Mouse (Mus musculus) cerebellum, postnatal 14 days (tissue): ENCODE results near the gene Kcnj3.
"Not testable (repeated sequence)": the region's sequence is repeated elsewhere in the genome, so short reads cannot be mapped to it uniquely, and the experiment has no call there.

Experiments
- DNase-seq, 2 experiments: peaks; one replicate each; pipeline ENCODE4 v3.0.0; 2021; ENCODE audit warnings: mixed read lengths in 2 of 2

Kcnj3 gene

DNA sequence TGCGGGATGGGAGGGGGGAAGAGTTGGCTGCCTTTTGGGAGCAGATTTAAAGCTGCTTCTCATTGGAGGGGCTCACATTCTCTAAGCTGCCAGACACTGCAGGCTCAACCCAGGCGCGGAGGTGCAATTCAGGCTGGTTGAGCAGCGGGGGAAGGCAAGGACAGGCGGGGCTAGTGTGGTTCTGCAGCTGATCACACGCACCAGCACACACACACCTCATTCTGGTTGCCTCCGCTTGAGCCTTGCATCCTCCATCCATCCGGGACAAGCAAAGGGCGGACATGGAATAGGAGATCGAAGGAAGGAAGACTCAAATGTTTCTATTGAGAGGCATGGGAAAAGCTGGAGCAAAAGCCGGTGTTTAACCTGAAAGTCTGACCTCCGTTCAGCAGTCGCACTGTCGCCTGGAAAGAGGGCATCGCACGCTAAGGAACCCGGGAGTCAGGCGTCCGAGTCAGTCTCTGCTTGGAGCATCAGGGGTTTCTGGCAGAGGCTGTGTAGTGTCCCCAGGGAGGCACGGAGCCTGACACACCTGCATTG is at the start of gene Kcnj3:
Gene Kcnj3, plus strand, starts transcription at position 250 of the 540 bp plus-strand sequence.
- peak; percentile 86 to 88 for DNase-seq

DNA sequence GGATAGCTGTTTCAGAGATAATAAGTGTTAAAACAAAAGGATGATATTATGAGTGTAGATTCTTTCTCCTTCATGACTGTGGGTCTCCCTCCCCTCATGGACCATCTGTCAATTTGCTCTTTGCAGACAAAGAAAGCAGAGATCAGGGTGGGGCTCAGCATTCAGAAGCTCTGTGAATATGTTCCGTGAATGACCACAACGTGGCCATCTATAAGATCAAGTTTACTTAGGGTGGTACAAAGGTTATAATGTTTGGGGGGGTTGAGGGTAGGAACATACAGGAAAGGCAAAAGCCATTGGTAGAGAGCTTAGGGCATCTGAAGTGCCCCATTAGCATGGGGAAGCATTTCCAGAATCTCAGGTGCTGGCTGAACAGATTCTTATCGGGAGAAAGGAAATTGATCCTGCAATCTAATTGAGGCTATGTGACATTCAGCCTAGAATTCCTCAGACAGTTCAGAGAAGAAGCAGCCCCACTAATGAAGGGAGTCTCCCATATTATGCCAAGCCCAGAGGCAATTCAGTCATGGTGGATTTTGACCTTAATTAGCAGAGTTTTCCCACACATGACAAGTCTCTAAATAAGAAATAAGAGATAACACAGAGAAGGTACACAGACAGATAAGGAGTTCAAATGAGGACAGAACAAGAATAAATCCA is 45.3 kb upstream of the Kcnj3 start:
- DNase-seq = no peak

DNA sequence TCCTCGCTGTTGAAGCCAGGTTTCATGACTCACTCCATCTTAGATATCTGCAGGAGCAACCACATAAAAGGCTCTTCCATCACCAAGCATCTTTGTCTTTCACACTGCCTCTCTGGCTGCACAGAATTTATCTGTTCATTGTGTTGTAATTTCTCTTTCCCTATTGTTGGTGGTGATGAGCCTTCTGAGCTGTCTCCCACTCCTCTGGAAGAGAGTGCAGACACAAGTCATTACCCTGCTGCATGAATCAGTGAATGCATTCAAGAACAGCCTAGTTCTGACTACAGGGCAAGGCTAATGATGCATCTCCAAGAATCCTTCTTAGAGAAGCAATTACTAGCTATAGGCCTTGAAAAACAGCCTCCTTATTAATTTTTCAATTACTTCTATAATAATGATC is 30.5 kb upstream of the Kcnj3 start:
- no peak for DNase-seq

DNA sequence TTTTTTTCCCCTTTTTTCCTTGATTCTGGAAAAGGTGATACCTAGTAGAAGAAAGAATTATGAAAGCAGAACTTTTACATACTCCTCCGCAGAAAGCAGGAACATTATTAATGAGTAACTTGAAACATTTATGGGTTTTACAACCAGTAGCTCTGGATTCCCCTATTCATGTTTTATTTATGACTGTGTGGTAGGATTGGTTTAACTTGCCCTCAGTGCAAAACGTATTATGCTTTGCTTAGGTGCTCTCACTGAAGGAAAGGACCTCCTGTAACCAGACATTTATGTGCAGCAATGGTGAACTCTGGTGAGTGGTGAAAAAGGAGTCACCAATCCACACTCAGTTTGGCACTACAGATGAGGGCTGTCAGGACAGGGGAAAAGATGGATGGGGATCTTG is 8.1 kb upstream of the Kcnj3 start:
- no peak for DNase-seq

DNA sequence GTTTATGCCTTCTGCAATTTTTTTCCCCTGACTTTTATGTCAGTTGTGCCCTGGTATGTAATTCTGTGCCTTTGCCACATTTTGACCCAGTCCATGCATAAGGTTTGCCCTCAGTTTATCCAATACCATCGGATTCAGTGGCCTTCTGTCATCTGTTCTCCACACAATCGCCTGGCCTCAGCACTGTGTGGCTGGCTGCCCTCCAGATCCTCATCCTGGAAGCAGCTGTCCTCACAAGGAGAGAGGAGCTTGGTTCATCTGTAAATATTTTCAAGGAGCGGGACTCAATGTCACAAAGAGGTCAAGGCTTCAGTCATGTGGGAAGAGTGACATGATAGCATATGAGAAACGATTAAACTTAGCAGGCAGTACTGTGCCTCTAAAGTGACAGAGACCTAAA is 3.7 kb upstream of the Kcnj3 start:
- DNase-seq = peak; percentile 83 to 84

DNA sequence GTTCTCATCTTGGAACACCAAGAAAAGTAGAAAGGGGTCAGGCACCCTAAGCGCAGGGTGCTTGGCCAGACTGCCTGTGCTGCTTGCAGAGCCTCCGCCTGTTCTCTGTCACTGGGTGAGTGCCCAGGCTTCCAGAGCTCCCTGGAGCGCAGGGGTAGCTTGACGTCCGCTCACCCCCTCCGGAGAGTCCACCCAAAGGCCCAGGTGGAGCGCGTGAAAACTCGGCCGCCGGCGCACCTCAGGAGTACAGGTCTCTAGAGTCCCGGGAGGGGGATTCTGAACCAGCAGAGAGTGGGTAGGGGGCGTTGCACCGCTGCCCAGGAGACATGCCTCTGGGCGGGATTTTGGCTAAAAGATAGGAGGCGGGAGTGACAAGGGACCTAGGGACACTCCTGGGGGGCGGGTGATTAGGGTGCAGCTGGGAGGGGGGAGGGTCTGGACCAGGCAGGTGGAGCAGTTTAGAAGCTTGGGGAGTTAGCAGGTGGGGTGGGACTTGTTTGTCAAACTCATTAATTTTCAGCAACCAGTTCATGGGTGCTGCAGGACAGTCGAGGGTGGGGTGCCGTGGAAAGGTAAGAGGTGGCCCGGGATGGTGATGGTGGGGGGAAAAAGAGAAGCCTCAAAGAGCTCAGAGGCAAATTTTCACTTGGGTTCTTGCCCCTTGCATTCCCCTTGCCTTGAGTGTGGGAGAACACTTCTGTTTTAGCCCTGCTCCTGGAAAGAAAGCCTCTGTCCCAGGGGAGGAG is 664 bp downstream of the Kcnj3 start:
- peak; percentile 62 to 67 for DNase-seq

DNA sequence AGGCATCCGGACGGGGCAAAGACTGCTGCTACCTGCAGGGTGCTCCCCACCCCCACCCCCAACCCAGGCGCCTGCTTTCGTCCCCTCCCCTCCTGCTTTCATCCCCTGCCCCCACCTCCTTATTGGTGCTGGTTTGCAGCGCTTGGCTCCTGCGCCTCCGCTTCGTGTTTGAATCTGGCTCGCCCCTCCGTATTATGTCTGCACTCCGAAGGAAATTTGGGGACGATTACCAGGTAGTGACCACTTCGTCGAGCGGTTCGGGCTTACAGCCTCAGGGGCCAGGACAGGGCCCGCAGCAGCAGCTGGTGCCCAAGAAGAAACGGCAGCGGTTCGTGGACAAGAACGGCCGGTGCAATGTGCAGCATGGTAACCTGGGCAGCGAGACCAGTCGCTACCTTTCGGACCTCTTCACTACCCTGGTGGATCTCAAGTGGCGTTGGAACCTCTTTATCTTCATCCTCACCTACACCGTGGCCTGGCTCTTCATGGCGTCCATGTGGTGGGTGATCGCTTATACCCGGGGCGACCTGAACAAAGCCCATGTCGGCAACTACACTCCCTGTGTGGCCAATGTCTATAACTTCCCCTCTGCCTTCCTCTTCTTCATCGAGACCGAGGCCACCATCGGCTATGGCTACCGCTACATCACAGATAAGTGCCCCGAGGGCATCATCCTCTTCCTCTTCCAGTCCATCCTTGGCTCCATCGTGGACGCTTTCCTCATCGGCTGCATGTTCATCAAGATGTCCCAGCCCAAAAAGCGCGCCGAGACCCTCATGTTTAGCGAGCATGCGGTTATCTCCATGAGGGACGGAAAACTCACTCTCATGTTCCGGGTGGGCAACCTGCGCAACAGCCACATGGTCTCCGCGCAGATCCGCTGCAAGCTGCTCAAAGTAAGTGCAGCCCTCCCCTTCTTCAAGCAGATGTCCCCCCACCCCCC is 1.5 kb downstream of the Kcnj3 start:
- DNase-seq = peak; percentile 62

DNA sequence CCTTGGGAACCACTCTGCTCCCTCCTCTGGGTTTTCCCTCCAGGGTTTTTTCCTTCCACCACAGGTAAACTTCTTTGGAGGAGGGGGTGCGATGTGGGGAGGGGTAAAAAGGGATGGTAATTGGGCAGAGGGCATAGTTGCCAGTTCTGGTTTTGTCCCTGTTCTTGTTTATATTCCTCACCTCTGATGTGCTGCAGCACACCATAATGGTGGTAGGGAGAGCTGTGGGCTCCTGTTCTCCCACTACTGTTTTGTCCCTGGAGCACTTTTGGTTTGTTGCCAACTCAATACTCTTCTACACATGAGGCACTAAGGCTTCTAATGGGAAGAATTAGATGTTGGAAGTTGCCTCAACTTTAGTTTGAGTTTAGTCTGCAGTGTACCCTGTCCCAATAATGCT is 2.2 kb downstream of the Kcnj3 start:
- peak; percentile 25 to 52 for DNase-seq

DNA sequence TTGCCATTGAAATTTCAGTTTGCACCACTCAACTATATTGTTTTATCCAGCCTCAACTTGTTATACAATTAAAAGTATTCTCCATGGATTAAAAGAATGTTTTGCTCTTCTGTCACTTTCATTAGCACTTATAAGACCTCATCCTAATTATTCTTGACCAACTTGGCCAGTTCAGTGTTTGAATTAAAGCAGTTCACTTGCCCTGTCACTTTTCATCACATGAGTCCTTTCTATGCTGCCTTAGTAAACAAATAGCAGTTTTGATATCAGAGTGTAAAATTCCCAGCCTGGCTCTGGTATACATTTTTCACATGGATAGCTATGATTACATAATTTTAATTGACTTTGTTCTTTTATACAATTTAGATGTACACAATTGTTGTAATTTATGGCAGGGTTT is 3.4 kb downstream of the Kcnj3 start:
- DNase-seq = no peak

DNA sequence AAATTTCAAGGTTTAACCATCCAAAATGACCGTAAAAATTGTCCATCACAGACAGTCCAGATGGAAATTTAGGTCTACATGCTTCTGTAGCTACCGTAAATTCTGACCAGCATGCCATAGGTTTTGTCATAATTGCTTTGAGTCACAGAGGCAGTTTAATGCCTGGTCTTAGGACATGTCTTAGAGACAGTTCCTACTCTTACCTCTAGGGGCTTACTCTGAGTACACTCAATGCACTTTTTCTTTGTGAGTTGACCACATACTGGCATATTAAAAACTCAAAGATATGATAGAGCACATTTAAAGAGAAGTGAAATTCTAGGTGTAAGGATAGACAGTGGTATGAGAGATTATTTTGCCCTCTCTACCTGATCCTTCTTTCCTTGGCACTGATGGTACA is 6.2 kb downstream of the Kcnj3 start:
- no peak for DNase-seq

DNA sequence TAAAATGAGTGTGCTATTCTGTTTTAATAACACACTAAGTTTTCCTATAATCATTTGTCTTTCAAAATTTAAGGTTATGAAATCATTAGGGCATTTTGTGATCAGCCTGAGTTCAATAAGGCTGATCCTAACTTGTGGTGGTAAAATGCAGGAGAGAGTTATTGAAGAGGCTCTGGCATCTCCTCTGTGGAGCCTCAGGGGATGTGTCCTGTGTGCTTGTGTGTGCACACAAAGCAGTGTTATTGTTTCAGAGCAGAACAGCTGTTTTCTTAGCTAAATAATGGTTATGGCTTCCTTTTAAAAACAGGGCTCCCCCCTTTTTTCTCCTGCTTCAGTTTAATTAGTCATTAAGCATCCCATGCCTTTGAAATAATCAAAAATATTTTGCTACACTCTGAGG is 11.5 kb downstream of the Kcnj3 start:
- no peak for DNase-seq

DNA sequence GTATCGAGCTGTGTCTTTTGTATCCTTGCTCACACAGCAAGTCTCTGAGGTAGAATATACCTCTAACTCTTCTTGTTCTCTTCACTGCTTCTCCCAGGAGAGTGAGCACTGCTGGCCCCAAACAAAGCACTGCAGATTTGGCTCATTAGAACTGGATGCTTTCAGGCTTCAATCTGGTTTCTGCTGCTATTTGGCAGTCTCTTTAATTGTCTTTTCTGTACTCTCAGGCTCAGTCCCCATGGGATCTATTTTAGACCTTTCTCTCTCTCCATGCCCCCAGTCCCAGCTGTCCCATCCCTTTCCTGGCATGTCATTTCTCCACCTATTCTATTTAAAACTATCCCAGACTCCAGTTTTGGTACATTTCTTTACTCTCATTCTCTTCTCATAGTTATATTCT is 15.0 kb downstream of the Kcnj3 start:
- peak; percentile 21 to 49 for DNase-seq

DNA sequence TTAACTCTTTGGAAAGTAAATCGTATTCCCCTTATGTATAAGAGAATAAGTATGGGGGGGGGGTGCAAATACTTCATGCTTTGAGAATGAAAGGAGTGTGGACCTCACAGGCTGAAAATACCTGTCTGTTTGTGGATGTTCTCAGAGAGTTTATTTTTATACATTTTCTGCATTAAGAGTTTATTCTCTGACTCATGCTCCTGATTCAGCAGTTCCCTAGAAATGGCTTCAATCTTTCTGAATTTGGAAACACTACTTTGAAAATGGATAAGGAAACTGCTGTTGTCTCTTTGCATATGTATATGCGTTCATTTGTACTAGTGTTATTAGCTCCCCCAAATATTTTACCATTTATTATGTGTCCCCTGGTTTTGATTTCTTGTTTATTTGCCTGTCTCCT is 23.4 kb downstream of the Kcnj3 start:
- no peak for DNase-seq

DNA sequence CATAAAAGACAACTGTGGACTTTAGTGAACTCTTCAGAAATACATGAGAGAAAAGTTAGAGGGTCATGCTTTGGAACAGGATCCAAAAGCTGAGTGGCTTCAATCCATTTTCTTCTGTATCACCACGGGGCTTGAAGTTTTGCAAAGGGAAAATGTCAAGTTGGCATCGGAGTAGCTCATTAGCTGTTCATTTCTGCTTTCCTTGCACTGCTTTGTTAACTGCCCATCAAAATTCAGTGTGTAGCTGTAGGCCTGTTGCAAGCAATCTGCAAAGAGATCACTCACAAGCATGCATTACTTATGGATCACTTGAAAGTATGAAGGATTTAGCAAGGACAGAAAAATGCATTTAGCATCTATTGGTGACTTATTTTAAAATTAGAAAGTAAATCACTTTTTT is 33.4 kb downstream of the Kcnj3 start:
- no peak for DNase-seq

DNA sequence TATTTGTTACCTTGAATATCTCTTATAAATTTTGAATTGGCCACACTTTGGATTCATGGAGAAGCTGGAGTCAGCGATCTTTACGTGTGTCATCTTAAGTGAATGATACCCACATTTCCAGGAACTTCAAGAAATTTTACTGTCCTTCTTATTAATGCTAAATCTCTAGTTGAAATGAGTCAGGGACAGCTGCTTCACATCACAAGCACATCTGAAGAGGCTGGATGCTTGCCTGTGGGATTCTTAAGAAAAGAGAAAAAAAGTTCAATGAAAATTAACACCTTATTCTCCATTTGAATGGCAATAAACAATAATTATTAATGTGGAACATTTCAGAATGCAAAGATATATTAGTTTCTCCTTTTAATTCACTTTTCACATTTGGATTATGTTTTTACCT is 34.2 kb downstream of the Kcnj3 start:
- DNase-seq = no peak

DNA sequence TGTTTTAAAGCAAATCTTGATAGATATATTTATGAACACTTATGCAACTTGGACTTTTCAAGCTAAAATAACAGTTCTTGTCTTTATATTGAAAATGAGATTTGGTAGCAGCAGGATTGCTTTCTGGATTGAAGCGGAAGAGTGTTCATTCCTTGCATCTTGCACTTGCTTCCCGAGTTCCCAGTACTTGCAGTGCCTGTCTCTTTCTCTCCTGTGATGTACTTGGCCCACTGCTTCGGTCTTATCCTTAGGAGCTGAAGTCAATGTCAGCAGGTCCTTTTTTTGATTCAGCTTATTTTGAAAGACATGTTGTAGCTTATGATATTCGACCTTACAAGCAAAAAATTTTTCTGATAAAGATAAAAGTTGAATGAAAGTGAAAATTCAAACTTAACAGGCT is 43.7 kb downstream of the Kcnj3 start:
- peak; percentile 24 to 61 for DNase-seq

DNA sequence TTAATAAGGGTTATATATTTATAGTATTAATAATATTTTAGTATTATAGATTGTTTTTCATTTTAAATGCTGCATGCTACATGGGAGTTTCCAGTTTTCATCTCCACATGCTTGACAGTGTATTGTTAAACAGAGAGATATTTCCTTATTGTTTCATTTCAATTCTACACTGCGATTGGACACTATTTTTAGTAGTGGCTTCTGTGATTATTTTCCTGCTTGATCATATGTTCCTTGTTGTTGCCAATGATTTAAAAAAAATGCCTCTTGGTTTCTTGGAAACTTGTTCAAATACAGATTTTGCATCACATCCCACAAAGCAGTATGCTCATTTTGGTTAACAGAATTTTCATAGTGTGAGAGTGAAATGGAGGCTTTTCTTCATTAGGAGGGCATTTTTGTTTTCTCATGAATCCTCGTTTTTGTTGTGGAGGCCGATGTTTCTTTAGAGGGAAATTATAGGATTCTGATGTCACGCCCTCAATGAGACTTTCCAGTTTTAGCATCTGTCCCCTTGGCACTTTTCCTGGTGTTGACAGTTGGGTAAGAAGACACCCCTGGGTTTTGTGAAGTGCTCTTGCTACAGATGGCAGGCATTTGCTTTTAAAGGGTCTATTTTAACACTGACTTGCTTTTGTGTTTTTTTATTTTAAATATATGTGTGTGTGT is 44.3 kb downstream of the Kcnj3 start:
- DNase-seq = peak; percentile 83 to 92

DNA sequence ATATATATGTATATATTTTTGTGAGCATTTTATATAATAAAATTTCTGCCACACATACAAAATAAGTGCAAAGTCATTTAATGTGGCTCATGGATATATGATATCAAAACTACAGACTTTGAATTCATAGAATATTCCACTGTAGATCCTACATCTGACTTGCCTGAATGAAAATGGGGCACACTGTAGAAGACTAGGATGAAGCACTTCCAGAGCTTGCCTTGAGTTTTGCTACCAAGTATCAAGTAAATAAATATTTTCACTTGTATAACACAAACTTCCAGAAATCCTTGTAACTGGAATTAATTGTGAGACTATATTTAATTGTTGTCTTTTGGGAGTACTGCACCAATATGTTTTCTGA is 44.8 kb downstream of the Kcnj3 start:
- DNase-seq = no peak

DNA sequence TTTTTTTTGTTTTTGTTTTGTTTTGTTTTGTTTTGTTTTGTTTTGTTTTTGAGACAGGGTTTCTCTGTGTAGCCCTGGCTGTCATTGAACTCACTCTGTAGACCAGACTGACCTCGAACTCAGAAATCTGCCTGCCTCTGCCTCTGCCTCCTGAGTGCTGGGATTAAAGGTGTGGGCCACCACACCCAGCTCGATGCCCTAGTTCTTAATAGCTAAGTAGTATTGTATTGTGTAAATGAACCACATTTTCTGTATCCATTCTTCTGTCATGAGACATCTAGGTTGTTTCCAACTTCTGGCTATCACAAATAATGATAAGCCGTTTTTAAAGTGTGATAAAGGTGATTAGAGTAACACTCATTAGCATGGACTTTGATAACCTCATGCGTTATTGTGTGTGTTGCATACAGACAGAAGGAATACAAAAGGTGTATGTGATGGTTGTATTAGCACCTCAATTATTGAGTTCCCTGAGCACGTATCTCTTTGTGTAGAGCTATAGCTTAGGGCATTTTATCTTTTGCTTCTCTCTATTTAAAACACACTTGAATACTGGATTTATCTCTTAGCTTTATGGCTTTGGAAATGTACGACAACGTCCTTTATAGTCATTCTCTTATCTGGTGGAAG is 49.8 kb downstream of the Kcnj3 start:
- DNase-seq = not testable (repeated sequence)

DNA sequence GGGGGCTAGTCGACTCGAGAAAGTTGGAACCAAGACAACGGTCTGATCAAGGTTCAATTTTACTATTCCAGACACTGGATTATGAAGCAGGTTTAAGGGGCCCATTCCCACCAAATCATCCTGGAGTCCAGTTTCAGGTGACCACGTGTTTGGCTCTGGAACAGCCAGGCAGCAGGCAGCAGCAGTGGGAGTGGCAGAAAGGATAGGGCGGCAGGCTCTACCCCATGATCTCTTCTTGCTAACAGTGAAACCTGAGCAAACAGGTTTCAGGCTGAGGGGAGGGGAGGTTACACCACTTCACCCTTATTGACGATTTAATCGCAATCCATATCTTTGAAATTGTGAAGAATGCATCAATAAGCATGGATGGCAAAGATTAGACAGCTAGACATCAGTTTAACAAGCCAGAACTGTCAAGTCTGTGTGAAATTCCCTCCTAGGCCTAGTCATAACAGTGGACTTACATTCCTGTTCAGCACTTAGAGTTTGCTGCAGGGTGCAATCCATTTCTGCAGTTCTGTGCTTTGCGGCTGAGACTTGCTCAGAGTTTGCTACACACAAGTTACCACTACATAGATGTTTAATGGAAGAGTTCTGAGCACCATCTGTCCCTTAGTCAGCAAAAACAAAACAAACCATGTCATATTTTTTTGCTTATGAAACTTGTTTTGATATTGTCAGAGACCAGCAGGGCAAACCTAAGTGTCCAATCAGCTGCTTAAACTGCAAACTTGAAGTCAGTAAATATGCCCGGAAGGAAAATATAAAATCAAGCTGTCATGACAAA is 67.8 kb downstream of the Kcnj3 start:
- DNase-seq = no peak

DNA sequence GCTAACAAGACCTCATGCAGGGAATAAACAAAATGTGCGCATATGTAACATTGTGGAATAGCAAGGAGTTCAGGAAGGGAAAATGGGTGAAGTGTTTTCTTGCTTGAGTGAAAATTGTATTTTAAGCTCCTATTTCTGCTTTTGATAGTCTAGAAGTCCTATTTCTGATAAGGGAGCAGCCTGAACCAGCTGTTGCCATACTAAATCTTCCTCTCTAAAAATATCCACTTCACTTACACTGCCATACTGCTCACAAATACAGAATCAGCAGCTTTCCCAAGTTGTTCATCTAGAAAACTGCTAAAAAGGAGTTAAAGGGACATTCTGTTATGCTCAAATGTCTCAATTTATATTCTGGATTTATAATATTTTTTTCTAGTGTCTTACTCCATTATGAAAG is 69.9 kb downstream of the Kcnj3 start:
- DNase-seq = no peak
